Mouse (Mus musculus) limb, embryonic 14.5 days (tissue): Measurements from ENCODE around the gene Gm4792. TPM values are rescaled to one million over a fixed set of nuclear protein-coding genes. Genes with fewer than 3 reads are reported as not detected.

Source experiments
- ATAC-seq: fragments of 200-750 bp; cut with Nextera tagmentation; 2 replicates; pipeline ENCODE4 v1.8.0; 2017; ENCODE audit warnings: low read depth, moderate number of reproducible peaks, moderate TSS enrichment; ENCODE audit not compliant: low FRiP score
- DNase-seq: peaks from one replicate; pipeline ENCODE4 v3.0.0-alpha.2; 2015; ENCODE audit warnings: low spot score
- H3K27ac ChIP-seq: fragments of 300-500 bp; sonication (generic); replicated peaks from 2 replicates; pipeline ENCODE4 v1.5.1; 2014; ENCODE audit warnings: low read depth, mild to moderate bottlenecking, low read length, moderate library complexity, mixed read lengths
- H3K27me3 ChIP-seq: fragments of 300-500 bp; sonication (generic); 2 replicates; pipeline ENCODE4 v1.6.1; 2014; ENCODE audit warnings: low read length, mixed read lengths; ENCODE audit not compliant: control insufficient read depth, insufficient read depth
- H3K36me3 ChIP-seq: fragments of 300-500 bp; sonication (generic); 2 replicates; pipeline ENCODE4 v1.6.1; 2014; ENCODE audit warnings: mild to moderate bottlenecking, low read length, moderate library complexity, mixed read lengths; ENCODE audit not compliant: control insufficient read depth, insufficient read depth
- H3K4me1 ChIP-seq: fragments of 300-500 bp; sonication (generic); 2 replicates; pipeline ENCODE4 v1.6.1; 2014; ENCODE audit warnings: antibody characterized with exemption, low read length, mixed read lengths; ENCODE audit not compliant: control insufficient read depth, insufficient read depth
- H3K4me2 ChIP-seq: fragments of 300-500 bp; sonication (generic); replicated peaks from 2 replicates; pipeline ENCODE4 v1.6.1; 2014; ENCODE audit warnings: low read depth, mild to moderate bottlenecking, low read length, moderate library complexity; ENCODE audit not compliant: severe bottlenecking
- H3K4me3 ChIP-seq: fragments of 300-500 bp; sonication (generic); replicated peaks from 2 replicates; pipeline ENCODE4 v1.5.1; 2014; ENCODE audit warnings: low read length
- H3K9ac ChIP-seq: fragments of 300-500 bp; sonication (generic); 2 replicates; pipeline ENCODE4 v1.6.1; 2014; ENCODE audit warnings: mild to moderate bottlenecking, low read depth, low read length, moderate library complexity; ENCODE audit not compliant: severe bottlenecking
- H3K9me3 ChIP-seq: fragments of 300-500 bp; sonication (generic); 2 replicates; pipeline ENCODE4 v1.6.1; 2016; ENCODE audit warnings: low read length; ENCODE audit not compliant: control insufficient read depth
- POLR2A ChIP-seq: fragments of 200-500 bp; IDR thresholded peaks from 2 replicates; pipeline ENCODE4 v1.8.0; 2012; ENCODE audit warnings: inconsistent platforms, mild to moderate bottlenecking, moderate library complexity, borderline replicate concordance; ENCODE audit not compliant: insufficient read depth, insufficient read length; ENCODE audit errors: extremely low read depth
- WGBS: fragments of 180-500 bp; shearing (Covaris S2); extraction: QIAGEN DNeasy Blood & Tissue Kit; methylation state at CpG from one replicate; pipeline ENCODE4 v1.1.7; 2014; 5-methylcytosine and 5-hydroxymethylcytosine counted together
- polyA plus RNA-seq, 2 experiments: library from polyadenylated mRNA; depleted of rRNA in 1 of 2; stranded (reverse) in 1 of 2; unstranded in 1 of 2; fragments of >200 nt; fragmentation: Nextera tagmentation in 1 of 2; extraction: Ambion mirVana in 1 of 2; gene quantifications; 2 replicates each; pipeline versions ENCODE4 v1.2.1 to v1.2.3; 2012 to 2014

Gm4792 gene
- polyA plus RNA-seq, 2 experiments = not detected

DNA sequence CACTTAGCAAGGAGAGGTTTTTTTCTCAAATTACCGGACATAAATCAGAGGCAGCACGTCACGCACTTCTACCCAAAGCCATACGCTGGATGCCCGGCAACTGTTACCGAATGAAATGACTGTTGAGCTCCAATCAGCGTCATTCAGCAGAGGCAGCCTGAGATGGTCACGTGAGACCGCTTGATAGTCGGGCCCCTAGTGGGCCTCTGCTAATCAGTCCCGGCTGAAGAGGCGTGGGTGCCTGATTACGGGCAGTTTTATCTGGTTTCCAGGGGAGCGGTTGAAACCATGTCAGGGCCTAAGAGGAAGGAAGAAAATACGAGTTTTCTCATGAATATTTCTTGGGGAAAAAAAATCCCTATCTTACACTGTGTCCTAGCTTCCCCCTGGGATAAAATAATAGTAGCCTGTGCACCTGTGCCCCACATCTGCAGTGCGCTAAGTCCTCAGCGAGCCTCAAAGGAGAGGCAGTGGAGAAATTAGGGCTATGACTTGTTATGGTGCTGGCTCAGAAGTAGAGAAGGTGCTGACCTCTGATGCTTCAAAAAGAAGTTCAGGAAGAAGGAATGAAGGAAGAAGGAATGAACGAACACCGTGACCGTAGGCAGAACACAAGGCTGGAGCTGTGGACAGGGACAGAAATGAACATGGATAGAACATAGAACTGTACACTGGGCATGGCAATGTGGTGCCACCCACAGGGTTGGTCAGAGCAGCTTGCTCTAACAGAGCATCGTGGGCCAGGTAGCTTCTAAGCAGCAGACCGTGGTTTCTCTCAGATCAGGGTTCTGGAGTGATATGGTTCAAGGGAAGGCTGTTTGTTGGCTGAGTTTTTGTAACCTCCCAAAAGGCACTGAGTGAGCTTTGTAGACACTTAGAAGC, 48.7 kb downstream of the Gm4792 start:
- WGBS = 37% methylated on average over 22 of the region's 22 CpGs

GRCm38 (mm10) chr10:94247748-94248349, 50.7 kb downstream of the Gm4792 start:
- H3K4me3 ChIP-seq = no peak overlapping the region
- H3K9me3 ChIP-seq = no peaks in the 10 kb centered on the region

More for the DNA sequence above, 48.7 kb downstream of the Gm4792 start:
- no peaks in the 10 kb centered on the region for H3K27me3 ChIP-seq
- no peaks in the 10 kb centered on the region for H3K9me3 ChIP-seq
- no peak overlapping the region for H3K4me3 ChIP-seq
- H3K4me1 ChIP-seq = no peaks in the 10 kb centered on the region
- DNase-seq = peak; percentile 15
- ATAC-seq = no peak
- no peak overlapping the region for H3K4me2 ChIP-seq
- H3K27ac ChIP-seq = no peak overlapping the region
- TF ChIP-seq POLR2A = no peak
- no peak overlapping the region for H3K9ac ChIP-seq
- no peaks in the 10 kb centered on the region for H3K36me3 ChIP-seq

More at GRCm38 (mm10) chr10:94247748-94248349, 50.7 kb downstream of the Gm4792 start:
- WGBS = 88% methylated on average over 7 of the region's 7 CpGs
- H3K9ac ChIP-seq = no peak overlapping the region
- no peak for TF ChIP-seq POLR2A
- H3K4me2 ChIP-seq = no peak overlapping the region
- no peak overlapping the region for H3K27ac ChIP-seq
- H3K27me3 ChIP-seq = no peaks in the 10 kb centered on the region
- no peaks in the 10 kb centered on the region for H3K4me1 ChIP-seq
- ATAC-seq (no peak), DNase-seq (no peak)
- H3K36me3 ChIP-seq = no peaks in the 10 kb centered on the region

Other genes with a start within 250 kb of the Gm4792 start
- gene Nr2c1, start 150.7 kb downstream of the Gm4792 start, polyA plus RNA-seq (2012; rRNA removed) = 11.5 and 13.4 TPM in 2 replicates
- gene Nr2c1, start 150.7 kb downstream of the Gm4792 start, polyA plus RNA-seq (2014; fragmentation: Nextera tagmentation; extraction: Ambion mirVana) = 7.9 and 9.5 TPM in 2 replicates
- gene Ndufa12, start 100.0 kb downstream of the Gm4792 start, polyA plus RNA-seq (2012; rRNA removed) = 115 and 198 TPM in 2 replicates
- gene Ndufa12, start 100.0 kb downstream of the Gm4792 start, polyA plus RNA-seq (2014; fragmentation: Nextera tagmentation; extraction: Ambion mirVana) = 349 and 377 TPM in 2 replicates
- 10.5 and 10.7 TPM in 2 replicates for gene Tmcc3, start 13.2 kb upstream of the Gm4792 start, polyA plus RNA-seq (2012; rRNA removed)
- gene Tmcc3, start 13.2 kb upstream of the Gm4792 start, polyA plus RNA-seq (2014; fragmentation: Nextera tagmentation; extraction: Ambion mirVana) = 17.5 and 18.2 TPM in 2 replicates